Mouse (Mus musculus) urinary bladder, postnatal 36 days (tissue): ENCODE measurements around the gene Armh2.

Experiments used
- DNase-seq, 2 experiments: peaks; one replicate each; pipeline ENCODE4 v3.0.0; 2022; ENCODE audit warnings: low spot score in 2 of 2, mixed read lengths in 1 of 2

Armh2 gene

DNA sequence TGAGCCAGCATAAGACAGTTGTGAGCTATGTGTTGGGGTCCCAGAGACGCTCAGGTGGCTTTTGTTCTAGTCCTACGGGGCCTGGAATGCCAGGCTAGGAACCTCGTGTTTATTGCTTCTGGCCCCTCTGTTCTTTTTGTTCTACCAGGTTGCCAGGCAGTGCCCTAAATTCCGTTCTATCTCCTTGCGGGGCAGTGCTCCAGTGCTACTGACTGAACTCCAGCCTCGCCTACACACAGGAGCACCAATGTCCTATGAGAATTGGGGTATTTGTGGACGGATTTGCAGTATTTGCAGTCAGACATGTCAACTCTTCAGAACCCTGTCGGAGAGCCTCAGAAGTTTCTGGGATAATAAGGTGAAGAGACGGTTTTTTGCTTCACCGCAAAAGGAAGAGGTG is at the start of gene Armh2:
Gene Armh2 (plus strand): TSS at position 205 of the 400 bp plus-strand sequence.
- no peak for DNase-seq

- no peak for DNase-seq
Observed at GRCm38 (mm10) chr13:24693312-24693711, 47.7 kb upstream of the Armh2 start.

DNA sequence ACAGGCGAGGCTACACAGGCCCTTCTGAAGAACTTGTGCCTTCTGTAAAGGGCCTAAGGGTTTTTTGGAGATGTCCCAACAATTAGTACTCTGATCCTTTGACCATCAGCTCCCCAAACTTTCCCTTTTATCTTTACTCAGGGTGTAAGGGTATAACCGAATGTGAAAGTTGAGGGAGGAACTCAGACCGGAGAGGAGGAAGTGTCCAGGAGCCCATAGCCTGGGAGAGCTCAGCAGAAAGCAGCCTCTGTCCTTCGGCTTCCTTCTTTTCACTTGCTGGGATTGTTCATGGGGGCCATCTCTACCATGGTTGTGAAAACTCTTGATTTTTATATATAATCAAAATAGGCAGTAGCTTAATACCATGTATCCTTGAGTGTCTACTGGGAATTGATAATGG is 42.3 kb upstream of the Armh2 start:
- no peak for DNase-seq

GRCm38 (mm10) chr13:24702128-24702527 is 38.9 kb upstream of the Armh2 start:
- DNase-seq = no peak

DNA sequence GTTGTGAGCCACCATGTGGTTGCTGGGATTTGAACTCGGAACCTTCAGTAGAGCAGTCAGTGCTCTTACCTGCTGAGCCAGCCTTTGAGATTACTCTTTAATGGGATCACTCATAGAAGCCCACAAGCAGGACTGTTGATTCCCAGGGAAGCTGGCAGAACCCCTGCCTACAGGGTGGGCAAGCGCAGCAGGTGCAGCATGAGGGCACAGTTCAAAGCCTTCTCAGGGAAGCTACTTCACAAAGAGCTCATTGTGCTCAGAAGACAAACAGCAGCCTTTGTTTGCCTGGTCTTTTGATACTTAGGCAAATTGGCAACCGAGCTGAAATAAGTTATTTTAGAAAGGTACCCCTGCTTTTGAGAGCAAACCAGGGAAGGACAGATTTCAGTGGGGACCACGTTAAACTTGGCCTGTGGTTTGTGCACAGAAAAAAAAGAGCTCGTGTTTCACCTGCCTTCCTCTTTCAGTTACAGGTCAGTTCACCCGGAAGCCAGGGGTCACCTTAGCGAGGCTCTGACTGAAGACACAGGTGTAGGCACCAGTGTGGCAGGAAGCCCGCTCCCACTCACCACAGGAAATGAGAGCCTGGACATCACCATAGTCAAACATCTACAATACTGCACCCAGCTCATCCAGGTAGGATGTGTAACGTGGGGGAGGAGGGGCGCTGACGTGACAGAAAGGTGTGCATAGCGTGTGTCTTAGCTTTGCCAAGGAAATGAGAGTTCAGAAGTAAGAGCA is 31.2 kb upstream of the Armh2 start:
- no peak for DNase-seq

DNA sequence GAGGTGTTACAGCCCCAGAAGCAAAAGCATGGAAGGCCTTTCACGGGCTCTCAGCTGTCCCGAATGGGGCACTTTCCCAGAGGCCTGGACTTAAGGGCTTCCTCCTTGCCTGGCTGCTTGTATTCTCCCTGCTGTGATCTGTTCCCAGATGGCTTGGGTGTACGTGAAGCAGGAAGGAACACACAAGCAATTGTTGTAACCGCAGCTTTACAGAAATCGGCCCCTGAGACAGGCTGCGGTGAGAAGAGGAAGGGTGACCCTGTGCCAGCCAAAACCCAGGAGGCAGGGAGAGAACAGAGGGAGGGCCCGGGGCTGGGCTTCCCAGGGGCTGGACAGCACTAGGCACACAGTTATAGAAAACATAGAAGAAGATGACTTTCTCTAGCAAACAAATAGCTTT is 30.1 kb upstream of the Armh2 start:
- no peak for DNase-seq

GRCm38 (mm10) chr13:24712581-24713130 is 28.4 kb upstream of the Armh2 start:
- no peak for DNase-seq

- peak; percentile 84 to 89 for DNase-seq
Observed at GRCm38 (mm10) chr13:24713434-24714000, 27.5 kb upstream of the Armh2 start.

DNA sequence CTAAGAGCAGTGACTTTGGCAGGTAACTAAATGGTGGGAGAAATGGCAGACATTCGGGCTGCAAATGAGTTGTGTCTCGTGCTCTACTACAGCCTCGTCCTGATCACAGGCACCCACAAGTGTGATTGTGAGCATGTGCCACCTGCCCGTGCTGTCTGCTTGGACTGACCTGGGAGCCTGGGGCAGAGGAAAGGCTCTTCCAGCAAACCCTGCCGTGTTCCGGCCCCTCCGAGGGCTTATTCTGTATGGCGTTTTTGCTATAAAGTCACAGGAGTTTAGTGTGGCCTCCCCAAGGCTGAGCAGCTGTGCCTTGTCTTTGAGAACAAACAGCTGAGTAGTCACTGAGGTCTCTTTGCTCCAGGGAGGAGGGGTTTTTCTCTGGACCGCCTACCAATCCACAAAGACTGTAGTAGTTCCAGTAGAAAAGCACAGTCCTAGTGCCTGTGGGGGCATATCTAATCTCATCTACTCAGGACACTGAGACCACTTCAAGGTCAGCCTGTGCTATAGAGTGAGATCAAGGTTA is 26.6 kb upstream of the Armh2 start:
- DNase-seq = no peak

GRCm38 (mm10) chr13:24715601-24716000 is 25.4 kb upstream of the Armh2 start:
- DNase-seq = no peak

DNA sequence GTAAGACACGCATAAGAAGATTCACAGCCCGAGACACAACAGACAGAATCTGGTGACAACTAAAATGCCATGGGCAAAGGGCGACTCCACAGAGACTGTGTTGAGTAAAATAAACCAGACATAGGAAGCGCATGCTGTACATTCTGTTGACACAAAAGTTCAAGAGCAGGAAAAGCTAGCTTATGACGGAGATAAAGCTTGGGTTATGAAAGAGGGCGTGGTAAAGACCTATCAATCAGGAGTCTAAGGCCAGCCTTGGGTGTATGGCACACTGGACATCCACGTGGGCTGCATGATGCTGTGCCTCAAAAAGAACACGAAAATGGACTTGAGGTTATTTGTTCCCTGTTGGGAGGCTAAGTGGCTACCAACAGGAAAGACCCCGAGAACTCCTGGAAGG is 24.6 kb upstream of the Armh2 start:
- DNase-seq = no peak

DNA sequence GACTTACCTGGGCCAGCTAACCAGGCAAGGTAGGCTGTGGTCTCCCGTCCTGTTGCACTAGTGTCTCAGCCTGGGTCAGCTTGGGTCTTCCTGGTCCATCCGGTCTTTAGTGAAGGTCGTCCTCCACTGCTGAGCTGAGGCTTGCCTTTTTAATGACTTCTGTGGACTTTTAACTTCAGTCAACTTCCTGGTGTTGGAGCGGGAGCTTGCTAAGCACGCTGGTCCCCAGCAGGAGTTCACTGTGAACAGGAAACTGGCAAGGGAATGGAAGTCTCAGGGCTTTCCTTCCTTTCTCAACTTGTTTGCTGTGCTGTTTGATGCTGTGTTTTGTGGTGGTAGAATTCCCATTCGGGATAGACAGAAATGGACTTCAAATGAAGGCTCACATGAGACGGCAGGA is 23.4 kb upstream of the Armh2 start:
- no peak for DNase-seq

DNA sequence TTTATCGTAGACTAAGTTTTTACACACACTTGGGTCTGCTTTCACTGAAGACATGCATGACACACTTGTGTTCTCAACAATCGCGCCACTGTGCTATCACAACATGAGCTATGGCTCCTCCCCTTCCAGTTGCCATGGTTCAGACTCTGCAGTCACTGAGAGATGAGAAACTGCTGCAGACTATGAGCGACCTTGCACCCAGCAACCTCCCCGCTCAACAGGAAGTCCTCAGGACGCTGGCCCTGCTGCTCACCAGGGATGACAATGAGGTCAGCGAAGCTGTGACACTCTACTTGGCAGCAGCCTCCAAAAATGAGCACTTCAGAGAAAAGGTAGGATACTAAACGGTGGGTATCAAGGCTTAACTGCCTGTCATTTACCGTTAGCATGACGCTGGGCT is 19.5 kb upstream of the Armh2 start:
- DNase-seq = no peak

- DNase-seq = no peak
Observed at GRCm38 (mm10) chr13:24723699-24724394, 17.2 kb upstream of the Armh2 start.

- DNase-seq = no peak
Observed at GRCm38 (mm10) chr13:24724395-24724759, 16.7 kb upstream of the Armh2 start.

DNA sequence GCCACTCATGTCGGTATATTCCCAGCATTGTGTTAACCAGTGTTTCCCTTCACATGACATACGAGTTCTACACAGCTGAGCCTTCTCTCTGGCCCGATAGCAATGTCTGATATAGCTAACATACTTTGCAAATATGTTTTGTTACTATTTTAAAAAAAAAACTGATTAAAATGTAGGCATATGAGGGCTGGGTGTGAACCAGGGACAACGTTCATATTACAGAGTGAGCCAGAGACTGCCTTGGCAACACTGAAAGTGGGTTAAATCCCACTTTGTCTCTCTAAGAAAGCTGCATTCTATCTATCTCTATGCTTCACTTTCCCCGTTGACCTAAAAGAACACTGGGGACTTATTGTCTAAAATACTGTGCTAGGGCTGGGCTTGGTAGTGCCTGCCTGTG is 11.9 kb upstream of the Armh2 start:
- DNase-seq = no peak

DNA sequence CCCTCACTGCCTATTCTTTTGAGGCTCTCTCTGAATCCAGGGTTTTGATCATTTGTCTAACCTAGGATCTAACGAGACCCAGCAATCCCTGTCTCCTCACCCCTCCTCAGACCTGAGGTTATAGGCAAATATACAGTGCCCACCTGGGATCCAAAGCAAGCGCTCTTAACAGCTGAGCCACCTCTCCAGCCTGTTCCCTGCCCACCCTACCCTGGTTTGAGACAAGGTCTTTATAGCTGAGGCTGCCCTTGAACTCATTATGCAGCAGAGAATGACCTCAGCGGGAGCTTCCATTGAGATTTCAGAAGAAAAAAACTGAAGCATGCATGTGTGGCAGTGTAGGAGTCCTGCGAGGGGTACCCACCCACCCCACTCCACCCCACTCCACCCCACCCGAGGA is 6.5 kb upstream of the Armh2 start:
- no peak for DNase-seq

- no peak for DNase-seq
Observed at GRCm38 (mm10) chr13:24735608-24736131, 5.4 kb upstream of the Armh2 start.

DNA sequence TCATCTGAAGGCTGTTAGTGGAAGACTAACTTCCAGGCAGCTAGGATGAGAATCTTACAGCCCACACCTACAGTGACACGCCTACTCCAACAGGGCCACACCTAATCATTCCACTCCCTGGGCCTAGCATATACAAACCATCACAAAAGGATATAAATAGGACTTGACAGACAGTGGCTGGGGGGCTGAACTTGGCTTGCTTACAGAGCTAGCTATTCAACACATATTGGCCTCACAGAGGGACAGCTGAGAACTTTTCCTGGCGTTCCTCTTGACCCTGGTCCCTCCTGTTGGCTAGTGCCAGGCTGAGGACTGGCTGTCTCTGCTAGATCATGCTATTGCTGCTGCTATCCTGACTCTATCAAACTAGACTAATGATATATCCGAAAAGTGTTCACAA is 6.8 kb downstream of the Armh2 start:
- no peak for DNase-seq

DNA sequence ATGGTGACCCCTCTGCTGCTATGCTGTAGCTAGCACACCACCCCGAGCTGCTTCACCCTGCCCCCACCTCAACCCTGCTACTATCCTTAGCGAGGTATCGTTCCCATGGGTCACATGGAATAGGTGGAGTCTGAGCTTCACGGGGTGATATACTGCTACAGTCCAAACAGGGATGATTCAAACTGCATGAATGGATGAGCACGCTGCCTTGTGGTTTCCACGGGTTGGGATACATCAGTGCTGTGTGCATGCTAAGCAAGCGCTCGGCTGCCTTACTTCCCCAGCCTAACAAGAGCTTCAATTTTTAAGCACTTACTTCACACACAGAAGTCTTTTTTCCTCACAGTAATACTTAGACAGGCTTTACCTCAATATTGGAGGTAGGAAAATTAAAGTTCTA is 9.8 kb downstream of the Armh2 start:
- DNase-seq = no peak

DNA sequence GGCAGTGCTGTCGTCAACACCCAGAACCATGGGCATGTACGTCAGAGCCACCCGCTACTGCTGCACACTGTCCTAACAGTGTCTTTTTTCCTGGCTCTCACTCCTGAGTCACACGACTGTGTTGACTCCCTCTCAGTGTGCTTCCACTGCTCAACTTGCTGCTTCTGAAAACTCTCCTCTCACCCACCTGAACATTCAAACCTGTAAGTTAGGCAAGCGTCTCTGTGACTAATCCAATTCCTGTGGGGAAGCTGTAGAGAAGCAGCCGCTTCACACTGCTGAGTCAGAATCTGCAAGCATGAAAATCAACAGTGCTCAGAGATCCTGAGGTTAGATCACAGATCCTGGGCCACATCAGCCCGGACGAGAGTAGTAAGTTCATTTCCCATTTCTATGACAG is 10.4 kb downstream of the Armh2 start:
- DNase-seq = peak; percentile 12 to 15

- no peak for DNase-seq
Observed at GRCm38 (mm10) chr13:24756756-24757155, 15.7 kb downstream of the Armh2 start.
